Mouse (Mus musculus): ENCODE data around the gene Lpcat1.

The Lpcat1 gene

GRCm38 (mm10) chr13:73536403-73536821 lies 69.4 kb downstream of the Lpcat1 start, which contains the start of gene Slc6a3:
Gene Slc6a3, plus strand, starts transcription at chr13:73536747.
- DNase-seq (ENCODE audit: low spot score in 2 of 2): no peak

DNA sequence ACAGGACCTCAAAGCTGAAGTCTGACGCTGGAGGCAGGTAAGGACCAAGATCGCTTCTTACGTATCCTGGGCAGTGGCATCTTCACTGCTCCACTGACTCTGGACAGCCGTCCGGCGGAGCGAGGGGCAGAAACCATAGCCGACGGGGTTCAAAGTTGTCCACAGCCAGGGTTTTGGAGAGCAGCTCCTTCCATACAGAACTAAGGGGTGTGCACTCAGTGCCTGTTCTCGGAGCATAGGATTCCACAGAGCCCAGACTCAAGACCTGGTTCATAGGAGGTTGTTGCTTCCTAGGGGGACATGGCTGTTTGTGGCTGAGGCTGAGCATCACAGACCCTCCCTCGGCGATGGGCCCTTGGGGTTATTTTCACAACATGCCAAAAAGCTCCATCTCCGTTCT lies 69.8 kb downstream of the Lpcat1 start:
- DNase-seq (ENCODE audit: low spot score in 2 of 2): no peak

GRCm38 (mm10) chr13:73564201-73564600 lies 97.2 kb downstream of the Lpcat1 start:
- DNase-seq (ENCODE audit: low spot score in 2 of 2): no peak

Measured in left cerebral cortex, adult 9 months (tissue).